Mouse (Mus musculus) frontal cortex, postnatal 14 days (tissue): Measurements from ENCODE around the gene Gm43951.

Experiments
- DNase-seq, 2 experiments: peaks; one replicate each; pipeline ENCODE4 v3.0.0; 2022; ENCODE audit warnings: low spot score in 2 of 2

The Gm43951 gene

DNA sequence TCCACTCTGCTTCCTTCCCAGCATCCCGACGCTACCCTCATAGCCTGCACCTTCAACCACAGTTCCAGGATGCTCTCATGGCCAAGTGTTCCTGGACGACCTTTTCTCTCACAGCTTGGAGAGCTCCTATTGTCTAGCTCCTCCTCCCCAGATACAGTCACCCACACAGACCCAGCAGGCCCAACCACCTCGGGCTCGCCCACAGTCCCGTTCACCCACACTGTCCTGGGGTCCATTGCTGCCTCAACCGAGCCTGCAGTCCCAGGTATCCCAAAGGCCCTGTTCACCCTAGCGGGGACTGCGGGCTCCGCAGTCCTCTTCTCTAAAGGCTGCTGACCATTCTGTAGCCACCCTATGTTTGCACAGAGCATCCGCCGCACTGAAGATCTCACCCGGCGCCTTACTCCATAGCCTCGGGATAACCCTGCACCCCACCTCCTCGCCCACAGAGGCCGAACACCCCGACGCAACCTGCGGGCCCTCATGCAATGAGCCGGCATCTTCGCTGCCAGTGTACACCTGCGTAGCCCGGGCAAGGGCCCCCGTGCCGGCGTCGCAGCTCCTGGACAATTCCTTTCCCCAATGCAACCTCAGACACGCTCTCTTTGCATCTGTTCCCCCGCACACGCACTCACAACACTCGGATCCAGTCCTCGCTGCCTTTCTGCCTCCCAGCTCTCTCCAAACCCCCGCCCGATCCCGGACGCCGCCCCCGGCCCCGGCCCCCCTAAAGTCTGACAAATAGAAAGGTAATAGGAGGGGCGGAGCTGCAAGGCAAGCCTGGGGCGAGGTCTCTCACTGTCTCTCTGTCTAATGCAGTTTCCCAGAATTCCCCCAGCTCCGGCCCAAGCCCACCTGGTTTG, at the start of gene Gm43951:
Gene Gm43951, minus strand, starts transcription at position 500 of the 863 bp plus-strand sequence.
- DNase-seq: no peak

DNA sequence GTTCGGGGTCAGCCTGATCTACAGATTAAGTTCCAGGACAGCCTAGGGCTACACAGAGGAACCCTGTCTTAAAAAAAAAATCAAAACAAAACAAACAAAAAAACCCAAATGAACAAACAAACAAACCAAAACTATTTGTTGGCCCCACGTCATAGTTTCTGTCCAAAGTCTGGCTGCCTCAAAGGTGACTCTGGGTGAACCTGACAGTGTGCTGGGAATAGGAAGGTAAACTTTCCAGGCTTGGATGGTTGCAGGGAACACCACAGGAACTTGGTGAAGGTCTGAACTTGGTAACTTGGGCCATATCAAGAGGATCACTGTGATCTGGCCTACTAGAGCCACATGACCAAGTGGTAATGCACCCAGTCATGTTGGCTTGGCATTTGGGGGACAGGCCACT, 49.8 kb upstream of the Gm43951 start:
- no peak for DNase-seq

DNA sequence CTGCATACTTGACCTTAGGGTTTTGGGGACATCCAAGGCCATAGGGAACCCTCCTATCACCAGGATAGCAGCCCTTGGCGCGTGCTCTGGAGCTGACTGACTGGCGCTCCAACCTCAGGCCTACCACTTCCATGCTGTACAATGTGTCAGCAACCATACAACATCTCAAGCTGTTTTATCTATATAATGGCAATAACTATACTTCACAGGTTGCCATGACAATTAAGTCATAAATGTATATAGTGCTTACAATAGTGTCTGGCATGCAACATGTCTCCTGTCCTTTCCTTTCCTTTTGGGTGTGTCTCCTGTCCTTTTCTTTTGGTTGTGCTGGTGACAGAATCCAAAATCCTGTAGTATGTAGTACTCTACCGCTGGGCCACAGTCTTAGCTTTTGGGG, 49.0 kb upstream of the Gm43951 start:
- no peak for DNase-seq

DNA sequence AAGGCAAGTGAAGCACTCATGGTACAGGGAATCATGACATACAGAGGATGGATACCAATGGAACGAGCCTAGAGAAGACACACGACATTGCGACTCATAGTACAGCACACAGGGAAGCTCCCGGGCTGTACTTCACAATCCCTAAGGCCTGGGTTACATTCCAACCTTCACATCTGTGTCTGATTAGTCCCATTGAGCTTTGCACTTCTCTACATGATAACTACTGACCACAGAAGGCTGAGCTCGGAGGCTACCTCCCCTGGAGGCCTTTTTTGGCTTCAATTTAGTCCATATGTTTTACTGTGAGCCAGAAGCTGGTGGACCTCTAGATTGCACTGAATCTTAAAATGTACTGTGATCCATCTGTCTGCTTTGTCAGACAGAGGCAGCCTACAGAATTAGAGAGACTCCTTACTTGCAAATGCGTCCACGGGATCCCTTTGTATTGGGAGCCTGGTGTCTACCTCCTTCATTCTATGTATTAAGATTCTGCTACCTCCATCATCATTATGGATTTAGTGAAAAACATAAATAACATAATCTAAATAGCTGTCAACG, 38.6 kb upstream of the Gm43951 start:
- DNase-seq: no peak

DNA sequence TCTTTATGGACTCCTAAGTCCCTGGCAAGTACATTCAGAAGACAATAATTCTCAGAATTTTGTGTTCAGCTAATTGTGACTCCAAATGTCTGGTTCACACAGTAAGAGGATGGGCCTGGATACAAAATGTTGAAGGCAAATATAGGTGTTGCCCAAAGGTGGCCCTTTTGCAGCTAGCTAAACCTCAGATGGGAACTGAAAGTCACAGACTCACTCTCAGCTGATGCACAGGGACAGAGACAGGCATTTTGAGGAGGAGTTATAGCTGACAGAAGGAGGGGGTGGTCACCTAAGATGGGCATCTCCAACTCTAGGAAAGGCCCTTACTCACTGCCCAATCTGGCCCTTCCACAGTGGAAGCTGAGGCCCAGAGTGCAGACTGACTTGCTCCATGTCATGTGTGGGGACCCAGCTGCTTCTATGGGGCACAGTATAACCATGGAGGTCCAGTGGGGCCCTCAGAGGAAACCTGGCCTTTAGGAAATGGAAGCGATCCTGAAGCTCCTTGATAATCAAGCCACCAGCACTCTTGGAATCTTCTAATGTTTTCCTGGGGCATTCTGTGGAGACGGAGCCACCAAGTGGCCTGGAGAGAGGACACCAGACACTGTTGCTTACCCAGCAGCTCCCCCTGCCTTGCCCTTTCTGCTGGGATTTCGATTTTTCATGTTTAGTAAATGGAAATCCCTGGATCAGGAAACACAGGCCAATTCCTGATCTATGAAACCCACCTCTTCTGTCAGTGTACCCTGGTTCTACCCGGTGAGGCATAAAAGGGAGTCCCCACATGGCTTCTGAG, 33.6 kb upstream of the Gm43951 start:
- no peak for DNase-seq

DNA sequence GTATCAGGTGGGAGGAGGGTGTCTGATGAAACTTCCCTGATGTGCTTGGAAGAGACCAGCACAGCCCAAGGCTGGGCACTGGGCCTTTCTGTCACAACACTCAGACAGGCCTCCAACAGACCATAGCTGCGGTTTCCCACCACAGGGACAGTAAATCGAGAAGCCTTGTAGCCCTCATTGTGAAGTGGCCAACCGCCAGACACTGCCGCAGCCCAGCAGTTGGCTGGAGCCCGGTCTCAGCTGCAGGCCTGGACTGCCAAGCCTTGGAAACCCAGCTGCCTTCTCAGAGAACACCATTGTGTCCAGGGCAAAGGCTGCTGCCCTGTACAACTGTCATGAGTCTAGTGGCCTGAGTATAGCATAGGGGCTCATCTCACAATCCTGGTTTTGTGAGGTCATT, 27.4 kb upstream of the Gm43951 start:
- peak in 1 of 2 experiments; percentile 50 for DNase-seq

DNA sequence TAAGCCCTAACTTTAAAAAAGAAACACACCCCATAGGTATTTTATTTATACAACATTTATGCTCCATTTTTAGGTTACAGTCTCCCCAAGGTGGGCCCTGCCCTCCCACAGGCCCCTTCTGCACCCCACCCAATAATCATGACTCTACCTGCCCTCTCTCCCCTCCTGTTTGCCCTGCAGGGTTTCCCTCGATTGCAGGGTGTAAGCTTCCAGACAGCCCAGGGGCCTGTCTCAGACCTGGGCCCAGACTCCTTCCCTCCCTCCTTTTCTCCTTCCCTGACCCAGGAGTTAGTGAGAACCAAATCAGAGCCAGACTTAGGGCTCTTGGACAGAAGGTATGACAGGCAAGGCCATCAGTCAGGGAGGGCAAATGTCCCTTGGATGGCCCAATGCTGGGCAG, 26.4 kb upstream of the Gm43951 start:
- no peak for DNase-seq

DNA sequence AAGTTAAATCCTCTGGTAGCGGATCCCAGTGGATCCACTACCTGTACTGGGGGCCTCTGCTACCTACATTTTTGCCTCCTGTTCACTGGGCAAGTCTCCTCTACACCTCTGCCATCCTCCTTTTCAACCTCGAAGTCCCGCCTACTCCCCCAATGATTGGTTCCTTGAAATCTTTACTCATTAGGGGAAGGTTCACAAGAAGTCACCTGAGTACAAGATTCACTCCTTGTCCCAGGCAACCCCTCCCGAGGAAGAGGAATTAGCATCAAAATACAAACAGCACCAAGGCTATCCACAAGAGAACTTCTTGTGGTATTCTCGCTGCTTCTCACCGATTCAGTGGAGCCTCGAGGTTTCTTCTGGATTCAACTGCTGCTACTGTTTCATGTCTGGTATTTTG, 25.4 kb upstream of the Gm43951 start:
- DNase-seq: no peak

DNA sequence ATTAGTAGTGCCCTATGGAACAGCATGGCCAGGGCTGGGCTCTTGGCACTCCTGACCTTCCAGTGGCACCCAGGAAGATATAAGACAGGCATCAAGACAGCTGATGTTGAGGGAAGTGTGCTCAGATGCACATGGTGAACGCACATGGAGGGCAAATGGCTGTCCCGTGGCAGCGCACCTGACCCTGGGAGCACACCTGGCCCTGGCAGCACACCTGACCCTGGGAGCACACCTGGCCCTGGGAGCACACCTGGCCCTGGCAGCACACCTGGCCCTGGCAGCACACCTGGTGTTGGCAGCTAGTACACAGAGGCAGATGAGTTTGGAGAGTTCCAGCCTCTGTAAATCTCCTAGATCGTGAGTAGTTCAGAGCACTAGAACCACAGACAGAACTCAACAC, 21.9 kb upstream of the Gm43951 start:
- DNase-seq: no peak

DNA sequence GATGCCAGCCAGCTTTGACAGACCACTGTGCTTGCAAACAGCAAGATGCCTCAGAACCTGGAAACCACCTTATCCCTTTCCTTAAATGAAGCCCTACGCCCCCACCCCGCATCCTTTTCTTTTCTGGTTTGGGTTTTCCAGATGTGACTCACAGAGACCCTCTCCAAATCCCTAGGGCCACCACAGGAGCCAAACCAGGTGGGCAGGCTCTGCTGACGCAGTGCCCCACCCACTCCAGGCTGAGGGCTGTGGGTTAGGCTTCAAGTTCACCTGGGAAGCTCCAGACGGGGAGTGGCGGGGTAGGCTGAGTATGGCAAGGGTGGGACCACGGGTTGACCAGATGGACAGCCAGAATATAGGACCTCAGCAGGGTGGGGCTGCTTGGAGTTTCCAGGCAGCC, 20.3 kb upstream of the Gm43951 start:
- no peak for DNase-seq

DNA sequence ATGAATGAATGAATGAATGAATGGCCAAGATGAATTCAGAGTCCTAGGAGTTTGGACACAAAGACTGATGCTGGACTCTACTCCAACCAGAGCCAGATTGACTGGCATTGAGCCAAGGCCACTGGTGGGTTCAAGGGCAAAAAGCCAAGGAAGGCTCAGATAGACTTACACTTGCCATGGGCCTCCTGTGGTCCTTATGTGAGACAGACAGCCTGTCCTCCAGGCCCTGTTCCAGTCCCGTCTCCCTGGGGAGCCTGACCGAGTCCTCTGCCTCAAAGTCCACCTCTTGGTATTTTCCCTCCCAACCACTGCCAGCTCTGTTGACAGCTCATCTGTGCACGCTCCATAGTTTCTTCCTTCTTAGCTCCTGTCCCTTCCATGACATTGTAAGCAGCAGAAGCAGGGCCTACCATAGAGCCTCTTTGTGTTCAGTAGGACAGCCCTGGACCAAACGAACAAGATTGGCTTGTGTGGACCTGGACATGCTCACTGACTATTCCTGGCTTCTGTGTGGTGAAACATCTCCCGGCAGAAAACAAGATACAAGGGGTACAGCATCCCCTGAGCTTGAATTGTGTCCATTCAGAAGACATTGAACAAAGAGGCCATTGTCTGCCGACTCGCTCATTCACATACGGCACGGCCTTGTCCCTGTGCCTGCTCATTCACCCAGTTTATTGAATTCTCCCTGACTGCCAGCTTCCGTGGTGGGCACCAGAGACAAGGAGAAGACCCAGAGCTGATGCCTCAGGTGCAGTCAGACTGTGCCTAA, 19.6 kb upstream of the Gm43951 start:
- no peak for DNase-seq

DNA sequence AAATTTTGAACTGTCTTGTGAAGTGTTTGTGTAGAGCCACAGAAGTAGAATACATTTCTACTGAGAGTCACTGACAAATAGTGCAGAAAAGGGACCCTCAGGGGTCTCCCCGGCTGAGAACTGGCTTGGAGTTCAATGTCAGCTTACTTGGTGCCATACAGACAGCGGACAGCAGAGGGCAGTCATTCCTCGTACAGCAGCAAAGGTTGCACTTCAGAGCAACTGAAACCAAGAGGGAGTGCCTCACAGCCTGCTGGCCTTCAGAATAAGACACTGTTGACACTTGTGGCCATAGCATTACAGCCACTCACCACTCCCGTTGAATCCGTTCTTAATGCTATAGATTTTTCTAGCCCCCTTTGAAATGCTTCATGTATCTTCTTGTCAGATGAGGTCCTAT, 18.2 kb upstream of the Gm43951 start:
- DNase-seq: peak; percentile 59 to 82

DNA sequence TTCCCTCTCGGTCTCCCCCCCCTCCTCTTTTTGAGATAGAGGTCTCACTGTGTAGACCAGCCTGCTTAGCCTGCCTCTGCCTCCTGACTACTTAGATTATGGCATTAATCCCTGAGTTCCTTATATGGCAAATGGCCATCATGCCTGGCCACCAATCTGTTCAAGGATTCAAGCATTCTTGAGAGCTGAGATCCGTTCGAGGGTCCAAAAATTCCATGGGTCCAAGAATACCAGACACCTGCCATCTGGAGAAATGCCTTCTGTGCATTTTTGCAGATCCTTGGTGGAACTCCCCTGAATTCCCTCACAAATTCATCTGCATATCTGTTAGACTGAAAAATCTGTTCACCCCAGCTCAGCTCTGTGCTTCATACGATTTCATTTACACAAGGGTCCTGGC, 16.8 kb upstream of the Gm43951 start:
- no peak for DNase-seq

DNA sequence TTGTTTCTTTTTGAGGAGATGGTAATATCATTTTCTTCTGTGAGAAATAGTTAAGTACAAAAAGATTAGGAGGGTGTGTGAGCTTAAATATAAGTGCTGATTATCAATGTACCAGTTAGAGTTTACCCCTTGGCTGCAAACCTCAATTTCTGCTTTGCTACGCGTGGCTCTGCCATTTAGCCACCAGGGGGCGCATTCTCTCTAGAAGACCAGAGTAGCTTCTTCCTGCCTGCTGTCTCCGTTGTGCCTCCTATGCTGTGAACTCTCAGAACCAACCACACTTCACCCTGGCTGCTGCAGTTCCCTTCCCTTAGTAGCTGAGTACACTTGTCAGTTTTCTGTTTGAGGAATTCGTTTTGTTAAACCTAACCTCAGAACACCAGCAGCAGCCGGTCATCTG, 14.6 kb upstream of the Gm43951 start:
- peak in 1 of 2 experiments; percentile 63 for DNase-seq

DNA sequence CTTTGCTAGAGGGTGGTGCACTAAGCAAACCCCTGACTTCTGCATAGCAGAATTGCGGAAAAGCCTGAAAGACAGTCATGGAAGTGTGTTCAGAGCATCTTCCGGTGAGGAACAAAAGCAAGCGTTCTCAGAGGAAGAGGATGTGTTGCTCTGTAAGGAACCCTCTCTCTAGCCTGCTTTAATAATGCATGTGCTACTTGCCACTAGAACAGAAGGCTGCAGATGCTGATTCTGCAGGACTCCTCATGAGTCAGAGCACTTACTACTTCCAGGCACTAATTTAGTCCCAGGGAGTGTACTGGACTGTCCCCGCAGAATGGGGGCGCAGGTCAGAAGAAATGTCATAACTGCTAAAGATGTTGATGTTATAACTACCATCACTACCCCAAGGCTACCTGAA, 10.5 kb upstream of the Gm43951 start:
- no peak for DNase-seq

DNA sequence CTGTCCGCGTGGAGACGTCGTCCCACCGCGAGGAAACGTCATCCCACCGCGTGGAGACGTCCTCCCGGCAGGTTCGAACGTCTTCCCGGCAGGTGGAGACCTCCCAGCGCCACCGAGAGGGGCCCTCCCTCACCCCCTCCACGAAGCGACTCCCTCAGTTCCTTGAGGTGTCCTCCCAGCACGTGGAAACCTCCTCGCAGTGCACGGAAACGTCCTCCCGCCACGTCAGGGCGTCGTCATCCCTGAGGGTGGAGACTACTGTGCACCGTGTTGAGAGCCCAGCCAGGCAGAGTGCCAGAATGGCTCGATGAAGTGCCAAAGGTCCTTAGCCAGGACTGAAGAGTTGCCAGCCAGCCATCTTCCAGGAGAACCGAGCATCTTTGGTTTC, 8.8 kb upstream of the Gm43951 start, which contains the start of gene Med31:
Gene Med31, minus strand, starts transcription at position 183 of the 388 bp plus-strand sequence.
- peak in 1 of 2 experiments; percentile 64 for DNase-seq

DNA sequence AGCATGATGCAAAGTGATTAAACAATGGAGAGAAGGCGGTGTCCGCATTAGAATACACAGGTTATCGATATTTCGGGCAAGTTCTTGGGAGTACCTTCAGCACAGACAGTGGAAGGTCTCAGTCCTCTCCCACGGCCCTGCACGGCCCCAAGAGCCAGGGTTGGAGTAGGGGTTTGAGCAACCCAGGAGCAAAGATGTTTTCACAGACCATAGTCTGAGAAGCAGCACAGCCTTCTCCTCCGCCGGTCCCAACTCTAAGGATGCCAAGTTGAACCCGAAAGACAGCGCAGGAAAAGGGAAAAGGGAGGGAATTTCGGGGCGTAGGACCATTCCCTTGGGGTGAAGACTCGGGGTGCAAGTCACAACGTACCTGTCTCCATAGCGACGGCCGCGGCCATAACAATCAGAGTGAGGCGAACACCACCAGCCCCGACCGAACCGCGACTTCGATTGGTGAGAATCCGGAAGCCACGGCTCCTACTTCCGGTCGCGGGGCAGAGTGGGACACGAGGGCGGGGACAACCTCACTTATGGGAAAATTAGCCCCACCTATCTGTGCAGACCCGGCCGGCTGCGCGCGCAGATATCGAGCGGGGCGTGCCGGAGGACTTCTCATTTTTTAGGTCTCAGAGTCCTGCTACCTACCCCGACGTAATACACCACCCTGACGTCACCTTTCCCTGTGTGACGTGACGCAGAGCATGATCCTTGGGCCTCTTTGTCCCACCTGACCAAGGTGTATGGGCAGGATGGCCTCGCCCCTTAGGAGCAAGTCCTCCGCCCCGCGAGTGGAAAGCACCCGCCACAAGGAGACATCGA, 8.2 kb upstream of the Gm43951 start:
- DNase-seq: peak; percentile 93

DNA sequence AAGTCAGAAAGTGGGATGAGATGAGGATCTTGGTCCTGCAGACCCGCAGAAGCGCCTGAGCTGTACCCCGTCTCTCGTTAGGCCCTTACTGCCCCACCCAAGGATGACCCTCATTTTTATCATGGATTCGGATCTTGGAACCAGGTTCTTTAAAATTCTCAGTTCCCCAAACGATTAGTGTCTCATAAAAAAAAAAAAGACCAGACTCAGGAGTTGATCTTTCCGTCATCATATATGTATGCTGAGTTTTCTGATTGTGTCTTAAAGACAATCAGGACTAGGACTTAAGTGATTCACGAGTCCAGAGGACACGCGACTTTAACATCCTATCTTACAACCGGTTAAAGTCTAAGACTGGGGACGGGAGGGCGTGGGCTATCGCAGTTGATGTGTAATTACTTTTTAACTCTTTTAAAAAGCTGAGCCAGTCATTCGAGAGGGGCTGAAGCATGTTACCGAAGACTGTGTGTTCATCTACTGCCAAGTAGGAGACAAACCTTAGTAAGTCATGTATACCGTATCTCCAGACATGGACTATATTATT, 1.3 kb upstream of the Gm43951 start:
- DNase-seq: no peak

DNA sequence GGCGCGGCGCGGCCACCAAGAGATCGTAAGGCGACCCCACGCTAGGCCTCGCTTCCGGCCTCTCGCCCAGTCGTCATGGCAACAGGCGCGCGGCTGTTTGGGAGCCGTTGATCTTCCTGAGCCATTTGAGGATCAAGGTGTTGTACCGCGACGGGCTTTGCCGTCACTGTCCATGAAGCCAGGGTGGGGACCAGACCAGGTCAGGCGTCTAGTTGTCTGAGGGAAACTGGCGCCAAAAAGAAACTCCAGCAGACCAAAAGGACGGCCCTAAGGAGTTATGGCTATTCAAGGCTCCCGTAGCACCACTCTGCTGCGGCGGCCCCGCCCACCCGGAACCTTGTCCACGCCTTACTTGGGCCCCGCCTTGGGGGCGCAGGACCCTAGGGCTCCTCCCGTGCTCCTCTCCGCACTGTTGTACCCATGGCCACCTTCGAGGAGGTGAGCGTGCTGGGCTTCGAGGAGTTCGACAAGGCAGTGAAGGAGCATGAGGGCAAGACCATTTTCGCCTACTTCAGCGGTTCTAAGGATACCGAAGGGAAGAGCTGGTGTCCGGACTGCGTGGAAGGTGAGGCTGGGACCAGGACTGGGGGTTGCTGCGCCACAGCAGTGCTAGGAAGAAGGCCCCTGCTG, 679 bp upstream of the Gm43951 start, which contains the start of the genes 4933427D14Rik and Txndc17:
Gene 4933427D14Rik, minus strand, starts transcription at position 256 of the 630 bp plus-strand sequence.
Gene Txndc17, plus strand, starts transcription at position 344 of the 630 bp plus-strand sequence.
- peak; percentile 78 to 84 for DNase-seq

DNA sequence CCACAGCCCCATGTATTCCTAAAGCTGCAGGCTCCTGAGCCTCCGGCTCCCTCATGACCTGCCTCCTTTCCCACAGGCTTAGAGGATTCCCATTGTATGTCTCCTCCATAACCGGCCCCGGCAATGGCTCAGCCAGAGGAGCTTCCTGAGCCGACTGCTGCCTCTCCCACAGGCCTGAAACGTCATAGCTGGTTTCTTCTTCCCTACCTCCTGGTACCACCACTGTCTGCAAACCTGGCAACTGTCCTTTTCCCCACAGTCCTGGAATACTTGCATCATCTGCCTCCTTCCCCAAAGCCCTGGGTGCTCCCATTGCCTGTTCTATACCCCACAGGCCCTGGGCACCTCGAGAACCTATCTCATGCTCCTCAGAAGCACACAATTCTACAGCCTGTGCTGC, 1.4 kb downstream of the Gm43951 start:
- DNase-seq: no peak
